Mouse (Mus musculus): ENCODE measurements around the gene Defb19.

DNA sequence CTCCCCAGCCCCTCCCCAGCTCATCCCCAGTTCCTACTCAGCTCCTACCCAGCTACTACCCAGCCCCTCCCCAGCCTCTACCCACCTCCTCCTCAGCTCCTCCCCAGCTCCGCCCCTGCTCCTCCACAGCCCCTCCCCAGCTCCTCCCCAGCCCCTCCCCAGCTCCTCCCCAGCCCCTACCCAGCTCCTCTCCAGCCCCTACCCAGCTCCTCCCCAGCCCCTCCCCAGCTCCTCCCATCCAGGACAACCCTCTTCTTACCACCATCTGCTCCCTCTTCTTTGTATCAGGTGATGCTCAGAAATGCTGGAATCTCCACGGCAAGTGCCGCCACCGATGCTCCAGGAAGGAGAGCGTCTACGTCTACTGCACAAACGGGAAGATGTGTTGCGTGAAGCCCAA, 32.1 kb upstream of the Defb19 start:
- TF ChIP-seq CTCF (conservative IDR thresholded peaks at IDR 0.05; ENCODE audit: insufficient read depth, insufficient read length, low read depth, low read length) (no peak), POLR2A (IDR thresholded peaks at IDR 0.05; ENCODE audit: low read depth, low read length) (no peak)

Data from kidney, adult 2 months (tissue).